Mouse (Mus musculus): ENCODE data around the gene Sae1. TPM values are rescaled to one million over a fixed set of nuclear protein-coding genes. Genes with fewer than 3 reads are reported as not detected.

The Sae1 gene
- polyA plus RNA-seq, 1 experiment from 2014 or later = 483 TPM

DNA sequence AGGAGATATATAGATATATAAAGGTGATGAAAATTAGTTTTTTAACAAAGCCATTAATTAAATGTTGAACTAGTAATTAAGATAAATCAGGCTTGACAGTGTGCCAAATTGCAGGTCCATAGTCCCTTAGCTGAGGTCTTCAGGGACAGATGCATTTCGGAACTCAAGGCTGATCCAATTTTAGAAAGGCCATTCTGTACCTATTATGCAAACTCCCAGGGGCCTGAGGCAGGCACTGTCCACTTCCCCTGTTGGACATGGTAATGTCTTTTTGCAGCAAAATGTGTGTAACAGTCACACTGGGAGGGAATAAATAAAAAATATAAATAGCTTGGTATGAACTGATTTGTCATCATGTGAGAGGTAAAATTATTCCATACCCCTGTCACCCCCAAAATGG is 116.5 kb downstream of the Sae1 start:
- H3K36me3 ChIP-seq = peaks cover 13% of the 10 kb centered on the region
- 78% methylated on average over 1 of the region's 1 CpGs for WGBS
- no peaks in the 10 kb centered on the region for H3K9me3 ChIP-seq (replicated peaks)
- H3K27me3 ChIP-seq (ENCODE audit: low read depth, poor library complexity, severe bottlenecking) = no peaks in the 10 kb centered on the region; the same call in 1 of the 2 replicates
- H3K4me1 ChIP-seq = peaks cover 36% of the 10 kb centered on the region
- no peak overlapping the region for H3K4me3 ChIP-seq
- no peak for DNase-seq (ENCODE audit: low spot score)
- H3K27ac ChIP-seq = no peak overlapping the region

Other genes with a start within 250 kb of the Sae1 start
- 17.8 and 20.9 TPM in 2 replicates for gene Meis3, start 212.7 kb downstream of the Sae1 start, polyA plus RNA-seq (2016; fragmentation: Nextera tagmentation; extraction: Ambion mirVana)
- gene Dhx34, start 165.8 kb downstream of the Sae1 start, polyA plus RNA-seq (2016; fragmentation: Nextera tagmentation; extraction: Ambion mirVana) = 19.8 and 20.0 TPM in 2 replicates
- 0.04 TPM in 1 of 2 replicates, not detected in the other for gene C5ar2, start 143.7 kb downstream of the Sae1 start, polyA plus RNA-seq (2016; fragmentation: Nextera tagmentation; extraction: Ambion mirVana)
- 0.41 and 0.76 TPM in 2 replicates for gene C5ar1, start 128.3 kb downstream of the Sae1 start, polyA plus RNA-seq (2016; fragmentation: Nextera tagmentation; extraction: Ambion mirVana)
- gene Inafm1, start 114.2 kb downstream of the Sae1 start, polyA plus RNA-seq (2016; fragmentation: Nextera tagmentation; extraction: Ambion mirVana) = 5.4 and 7.4 TPM in 2 replicates
- 36.3 and 36.8 TPM in 2 replicates for gene Ccdc9, start 101.0 kb downstream of the Sae1 start, polyA plus RNA-seq (2016; fragmentation: Nextera tagmentation; extraction: Ambion mirVana)
- gene Bbc3, start 79.4 kb downstream of the Sae1 start, polyA plus RNA-seq (2016; fragmentation: Nextera tagmentation; extraction: Ambion mirVana) = 14.5 and 19.1 TPM in 2 replicates
- gene Zc3h4, start 13.1 kb upstream of the Sae1 start, polyA plus RNA-seq (2016; fragmentation: Nextera tagmentation; extraction: Ambion mirVana) = 22.9 and 24.6 TPM in 2 replicates
- gene Tmem160, start 65.0 kb upstream of the Sae1 start, polyA plus RNA-seq (2016; fragmentation: Nextera tagmentation; extraction: Ambion mirVana) = 74.8 and 86.2 TPM in 2 replicates
- gene Npas1, start 89.9 kb upstream of the Sae1 start, polyA plus RNA-seq (2016; fragmentation: Nextera tagmentation; extraction: Ambion mirVana) = 0.60 and 0.69 TPM in 2 replicates
- gene Arhgap35, start 227.2 kb upstream of the Sae1 start, polyA plus RNA-seq (2016; fragmentation: Nextera tagmentation; extraction: Ambion mirVana) = 32.4 and 35.1 TPM in 2 replicates